Mouse (Mus musculus): ENCODE measurements around the gene Abhd15.

DNA sequence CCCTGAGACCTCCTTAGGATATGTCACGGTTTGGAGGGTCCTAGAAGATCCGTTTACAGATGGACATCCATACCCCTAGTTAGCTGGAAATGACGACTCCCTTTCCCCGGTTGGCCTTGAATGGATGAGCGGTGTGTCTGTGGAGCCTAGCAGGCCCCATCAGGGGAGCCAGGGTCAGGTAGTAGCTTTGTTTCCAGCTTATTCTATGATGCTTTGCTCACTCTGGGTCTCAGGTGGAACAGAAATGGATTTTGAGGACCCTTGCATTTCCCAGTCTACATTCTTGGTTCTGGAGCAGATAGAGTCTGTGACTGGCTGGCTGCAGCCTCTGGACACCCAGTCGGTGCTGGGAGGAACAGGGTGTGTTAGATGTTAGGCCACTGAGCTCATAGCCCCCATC is 20.1 kb upstream of the Abhd15 start:
- no peak for TF ChIP-seq CTCF (IDR thresholded peaks at IDR 0.05)
- TF ChIP-seq EP300 (IDR thresholded peaks at IDR 0.05), result no peak
